Mouse (Mus musculus) forebrain, postnatal 0 days (tissue): ENCODE measurements around the gene Hacd3. TPM values are rescaled to one million over a fixed set of nuclear protein-coding genes. Genes with fewer than 3 reads are reported as not detected.
A peak's percentile ranks its signal among the peaks of the same experiment; 100 is the strongest.

ENCODE experiments used
- ATAC-seq: fragments of 200-750 bp; cut with Nextera tagmentation; 2 replicates; pipeline ENCODE4 v1.8.0; 2017; ENCODE audit warnings: mild to moderate bottlenecking, moderate library complexity
- DNase-seq: peaks from one replicate; pipeline ENCODE4 v3.0.0-alpha.2; 2015
- H3K27ac ChIP-seq: fragments of 300-500 bp; sonication (generic); 2 replicates; pipeline ENCODE4 v1.5.1; 2014; ENCODE audit warnings: low read depth, mild to moderate bottlenecking, antibody characterized with exemption, low read length, moderate library complexity, mixed read lengths
- H3K27me3 ChIP-seq: fragments of 300-500 bp; sonication (generic); 2 replicates; pipeline ENCODE4 v1.6.1; 2014; ENCODE audit warnings: mild to moderate bottlenecking, low read length, mixed read lengths; ENCODE audit not compliant: insufficient read depth
- H3K36me3 ChIP-seq: fragments of 300-500 bp; sonication (generic); 2 replicates; pipeline ENCODE4 v1.6.1; 2014; ENCODE audit warnings: mild to moderate bottlenecking, moderate library complexity; ENCODE audit not compliant: insufficient read depth
- H3K4me1 ChIP-seq: fragments of 300-500 bp; sonication (generic); 2 replicates; pipeline ENCODE4 v1.6.1; 2014; ENCODE audit warnings: antibody characterized with exemption; ENCODE audit not compliant: insufficient read depth
- H3K4me2 ChIP-seq: fragments of 300-500 bp; sonication (generic); 2 replicates; pipeline ENCODE4 v1.6.1; 2014; ENCODE audit warnings: low read depth, mild to moderate bottlenecking, moderate library complexity
- H3K4me3 ChIP-seq: fragments of 300-500 bp; sonication (generic); 2 replicates; pipeline ENCODE4 v1.5.1; 2014; ENCODE audit warnings: low read depth, low read length, mixed read lengths
- H3K9ac ChIP-seq: fragments of 300-500 bp; sonication (generic); 2 replicates; pipeline ENCODE4 v1.6.1; 2014; ENCODE audit warnings: mild to moderate bottlenecking
- H3K9me3 ChIP-seq: fragments of 300-500 bp; sonication (generic); 2 replicates; pipeline ENCODE4 v1.6.1; 2016; ENCODE audit warnings: low read length
- CTCF ChIP-seq: sonication (generic); IDR thresholded peaks from 2 replicates; pipeline ENCODE4 v1.5.1; 2016; ENCODE audit warnings: antibody characterized with exemption, control low read depth, low read depth
- WGBS: fragments of 180-500 bp; shearing (Covaris S2); extraction: QIAGEN DNeasy Blood & Tissue Kit; methylation state at CpG from one replicate; pipeline ENCODE4 v1.1.7; 2014; 5-methylcytosine and 5-hydroxymethylcytosine counted together
- polyA plus RNA-seq: library from polyadenylated mRNA; unstranded; fragments of >200 nt; fragmentation: Nextera tagmentation; extraction: Ambion mirVana; gene quantifications from 2 replicates; pipeline ENCODE4 v1.2.1, GENCODE M21; 2015
- total RNA-seq: library from RNA; depleted of rRNA; stranded (reverse); fragments of >200 nt; gene quantifications from 2 replicates; pipeline ENCODE4 v1.2.3, GENCODE M21; 2014

Hacd3 gene
- total and polyA plus RNA-seq, 2 experiments from 2014 or later, result 165 to 182 TPM

GRCm38 (mm10) chr9:64952055-64952454 is 69.4 kb downstream of the Hacd3 start:
- H3K4me2 ChIP-seq, result no peak overlapping the region
- 12% methylated on average over 5 of the region's 5 CpGs for WGBS
- no peaks in the 10 kb centered on the region for H3K36me3 ChIP-seq
- H3K4me1 ChIP-seq, result no peaks in the 10 kb centered on the region
- no peak for TF ChIP-seq CTCF
- no peaks in the 10 kb centered on the region for H3K9me3 ChIP-seq
- ATAC-seq (peak; percentile 78), DNase-seq (peak; percentile 18)
- no peaks in the 10 kb centered on the region for H3K27me3 ChIP-seq
- H3K9ac ChIP-seq, result no peak overlapping the region
- H3K27ac ChIP-seq, result no peak overlapping the region
- no peak overlapping the region for H3K4me3 ChIP-seq

GRCm38 (mm10) chr9:64951161-64951657 is 70.3 kb downstream of the Hacd3 start, which contains the start of gene Slc24a1:
TSS of gene Slc24a1 (minus strand) at chr9:64951607.
- no peaks in the 10 kb centered on the region for H3K36me3 ChIP-seq
- no peak within 1 kb of the TSS for H3K27ac ChIP-seq
- no peak within 1 kb of the TSS for H3K9ac ChIP-seq
- H3K4me1 ChIP-seq, result no peaks in the 10 kb centered on the region
- 36% methylated on average over 11 of the region's 11 CpGs for WGBS
- no peak within 1 kb of the TSS for H3K4me3 ChIP-seq
- H3K9me3 ChIP-seq, result no peaks in the 10 kb centered on the region
- no peak within 1 kb of the TSS for H3K4me2 ChIP-seq
- ATAC-seq (no peak), DNase-seq (no peak)
- 0 out of 2 replicates have a peak, but pooled peaks have one; percentile 6 for TF ChIP-seq CTCF
- no peaks in the 10 kb centered on the region for H3K27me3 ChIP-seq

- 87% methylated on average over 9 of the region's 9 CpGs for WGBS
- no peaks in the 10 kb centered on the region for H3K36me3 ChIP-seq
- no peak overlapping the region for H3K27ac ChIP-seq
- H3K9ac ChIP-seq, result no peak overlapping the region
- H3K4me3 ChIP-seq, result no peak overlapping the region
- H3K9me3 ChIP-seq, result no peaks in the 10 kb centered on the region
- TF ChIP-seq CTCF, result no peak
- no peak overlapping the region for H3K4me2 ChIP-seq
- no peaks in the 10 kb centered on the region for H3K27me3 ChIP-seq
- H3K4me1 ChIP-seq, result no peaks in the 10 kb centered on the region
- no peak for DNase-seq
- ATAC-seq, result no peak
Measured at GRCm38 (mm10) chr9:64947483-64948095, 73.9 kb downstream of the Hacd3 start.

GRCm38 (mm10) chr9:64943997-64944396 is 77.5 kb downstream of the Hacd3 start:
- no peak for TF ChIP-seq CTCF
- no peak overlapping the region for H3K27ac ChIP-seq
- no peak overlapping the region for H3K9ac ChIP-seq
- H3K4me1 ChIP-seq, result no peaks in the 10 kb centered on the region
- H3K27me3 ChIP-seq, result no peaks in the 10 kb centered on the region
- no peak overlapping the region for H3K4me2 ChIP-seq
- no peak for DNase-seq
- H3K36me3 ChIP-seq, result no peaks in the 10 kb centered on the region
- H3K9me3 ChIP-seq, result no peaks in the 10 kb centered on the region
- 28% methylated on average over 11 of the region's 11 CpGs for WGBS
- H3K4me3 ChIP-seq, result no peak overlapping the region
- ATAC-seq, result no peak

GRCm38 (mm10) chr9:64941650-64942049 is 79.8 kb downstream of the Hacd3 start:
- WGBS, result 85% methylated on average over 4 of the region's 4 CpGs
- no peak overlapping the region for H3K4me2 ChIP-seq
- no peaks in the 10 kb centered on the region for H3K36me3 ChIP-seq
- ATAC-seq (no peak), DNase-seq (no peak)
- no peaks in the 10 kb centered on the region for H3K9me3 ChIP-seq
- no peaks in the 10 kb centered on the region for H3K27me3 ChIP-seq
- H3K9ac ChIP-seq, result no peak overlapping the region
- H3K27ac ChIP-seq, result no peak overlapping the region
- H3K4me1 ChIP-seq, result no peaks in the 10 kb centered on the region
- H3K4me3 ChIP-seq, result no peak overlapping the region
- TF ChIP-seq CTCF, result no peak

- H3K36me3 ChIP-seq, result no peaks in the 10 kb centered on the region
- no peak for ATAC-seq
Measured at GRCm38 (mm10) chr9:64940731-64941346, 80.7 kb downstream of the Hacd3 start.

GRCm38 (mm10) chr9:64939790-64940189 is 81.7 kb downstream of the Hacd3 start:
- ATAC-seq, result no peak
- Histone ChIP-seq H3K9ac (no peak overlapping the region), H3K4me1 (no peaks in the 10 kb centered on the region), H3K4me3 (no peak overlapping the region), H3K36me3 (no peaks in the 10 kb centered on the region), H3K9me3 (no peaks in the 10 kb centered on the region), H3K27ac (no peak overlapping the region), H3K4me2 (no peak overlapping the region), H3K27me3 (no peaks in the 10 kb centered on the region)
- no peak for DNase-seq
- TF ChIP-seq CTCF, result no peak
- 79% methylated on average over 2 of the region's 2 CpGs for WGBS

More at GRCm38 (mm10) chr9:64940731-64941346, 80.7 kb downstream of the Hacd3 start:
- no peak for TF ChIP-seq CTCF
- Histone ChIP-seq H3K9me3 (no peaks in the 10 kb centered on the region), H3K4me3 (no peak overlapping the region), H3K27me3 (no peaks in the 10 kb centered on the region), H3K27ac (no peak overlapping the region), H3K9ac (no peak overlapping the region), H3K4me2 (no peak overlapping the region), H3K4me1 (no peaks in the 10 kb centered on the region)
- DNase-seq, result no peak
- 82% methylated on average over 11 of the region's 11 CpGs for WGBS
